Mouse (Mus musculus): Measurements from ENCODE around the gene Inhbc. TPM values are rescaled to one million over a fixed set of nuclear protein-coding genes. Genes with fewer than 3 reads are reported as not detected.
"Not testable (repeated sequence)": the region's sequence is repeated elsewhere in the genome, so short reads cannot be mapped to it uniquely, and the experiment has no call there.

Inhbc gene
- total RNA-seq, 2 experiments from 2014 or later = not detected

DNA sequence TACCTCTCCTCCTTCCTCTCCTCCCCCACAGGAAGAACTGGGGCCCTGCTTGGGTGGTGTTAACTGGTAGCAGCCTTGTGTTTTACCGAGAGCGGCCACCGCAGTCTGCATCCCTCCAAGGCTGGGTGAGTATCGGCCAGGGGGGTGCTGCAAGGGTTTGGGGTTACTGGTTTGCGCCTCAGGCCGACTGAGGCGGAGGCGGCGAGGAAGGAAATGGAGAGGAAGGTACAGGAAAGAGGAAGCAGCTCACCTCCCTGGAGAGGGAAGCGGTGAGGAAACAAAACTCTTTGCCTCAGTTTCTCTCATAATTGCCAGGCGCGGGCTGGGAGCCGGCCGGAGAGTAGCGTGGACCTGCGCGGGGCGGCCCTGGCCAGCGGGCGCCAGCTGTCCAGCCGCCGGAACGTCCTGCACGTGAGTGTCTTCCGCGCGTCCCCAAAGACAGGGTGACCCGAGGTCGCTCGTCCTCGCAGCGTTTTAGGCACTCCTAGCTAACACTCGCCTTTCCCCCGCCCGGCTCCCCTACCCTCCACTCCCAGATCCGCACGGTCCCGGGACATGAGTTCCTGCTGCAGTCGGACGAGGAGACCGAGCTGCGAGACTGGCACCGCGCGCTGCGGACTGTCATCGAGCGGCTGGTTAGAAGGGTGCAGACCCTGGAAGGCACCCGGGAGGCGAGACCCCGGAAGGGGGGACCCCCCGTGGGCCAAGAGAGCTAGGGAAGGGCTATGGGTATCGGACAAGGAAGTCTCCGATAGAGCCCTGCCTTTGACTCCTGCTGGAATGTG lies 44.0 kb downstream of the Inhbc start:
- DNase-seq = peak; percentile 29 to 58

DNA sequence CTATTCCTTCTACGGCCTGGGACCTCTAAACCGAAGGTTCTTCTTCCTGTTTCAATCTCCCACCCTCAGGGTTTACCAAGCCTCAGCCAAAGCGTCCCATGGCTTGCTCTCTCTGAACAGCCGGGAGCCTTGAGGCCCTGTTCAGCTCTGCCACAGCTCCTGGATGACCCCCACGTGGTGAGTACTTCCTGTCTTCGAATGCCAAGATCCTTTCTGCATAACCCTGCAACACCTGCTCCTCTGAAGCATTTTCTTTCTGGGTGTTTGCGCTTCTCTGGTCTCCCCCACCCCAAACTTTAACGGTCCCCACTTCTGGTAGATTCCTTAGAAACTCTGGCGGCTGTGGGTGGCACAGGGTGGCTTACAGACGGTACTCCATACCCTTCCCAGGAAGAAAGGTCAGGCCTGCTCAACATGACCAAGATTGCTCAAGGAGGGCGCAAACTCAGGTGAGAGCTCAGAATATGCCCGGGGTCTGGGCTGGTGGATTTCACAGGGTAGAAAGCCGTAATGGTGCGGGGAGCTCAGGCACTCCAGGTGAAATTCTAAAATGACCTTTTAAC lies 44.7 kb downstream of the Inhbc start:
- no peak for DNase-seq

DNA sequence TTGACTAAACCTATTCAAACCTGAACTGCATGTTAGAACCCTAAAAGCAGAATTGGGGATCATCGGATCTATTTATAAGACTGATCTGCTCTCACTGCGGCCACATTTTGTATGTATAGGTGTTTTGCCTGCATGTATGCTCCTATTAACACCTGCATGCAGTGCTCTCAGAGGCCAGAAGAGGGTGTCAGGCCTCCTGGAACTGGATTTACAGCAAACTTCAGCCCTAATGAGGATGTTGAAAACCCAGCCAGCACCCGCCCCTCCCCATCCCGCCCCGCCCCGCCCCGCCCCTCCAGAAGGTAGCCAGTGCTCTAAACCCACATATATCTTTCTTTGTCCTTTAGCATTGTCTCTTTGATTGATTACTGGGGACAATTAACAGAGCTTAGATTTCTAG lies 45.7 kb downstream of the Inhbc start:
- DNase-seq = peak in 1 of 2 experiments; percentile 60

DNA sequence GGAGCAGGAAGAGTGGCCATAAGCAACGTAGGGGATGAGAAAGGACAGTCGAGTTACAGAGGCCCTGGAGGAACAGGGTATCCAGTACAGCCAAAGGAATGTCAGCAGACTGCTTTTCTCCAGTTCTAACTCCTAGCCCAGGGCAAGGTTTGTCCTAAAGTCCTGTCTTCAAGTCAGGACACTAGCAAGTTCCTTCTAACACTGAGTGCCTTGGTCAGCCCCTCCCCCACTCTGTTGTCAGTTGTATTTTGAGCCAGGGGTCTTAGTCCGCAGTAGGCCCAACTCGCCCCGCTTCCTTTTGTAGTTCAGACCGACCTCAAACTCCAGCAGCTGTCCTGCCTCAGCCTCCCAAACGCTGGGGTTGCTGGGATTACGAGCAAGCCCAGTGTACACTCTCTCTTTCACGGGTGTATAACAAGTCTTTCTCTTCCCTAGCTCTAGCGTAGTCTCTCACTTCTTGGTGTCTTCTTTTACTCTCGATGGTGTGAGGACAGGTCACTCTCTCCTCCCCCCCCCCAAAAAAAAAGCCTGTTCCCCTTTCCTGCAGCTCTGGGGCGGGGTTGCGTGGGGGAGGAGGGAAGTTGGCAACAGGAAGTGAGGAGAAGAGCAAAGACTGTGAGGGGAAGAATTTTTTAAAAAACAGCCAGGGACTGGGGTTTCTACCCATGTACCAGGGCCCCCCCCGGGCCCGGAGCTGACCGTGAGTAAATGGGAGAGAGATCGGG lies 46.9 kb downstream of the Inhbc start:
- no peak for DNase-seq

DNA sequence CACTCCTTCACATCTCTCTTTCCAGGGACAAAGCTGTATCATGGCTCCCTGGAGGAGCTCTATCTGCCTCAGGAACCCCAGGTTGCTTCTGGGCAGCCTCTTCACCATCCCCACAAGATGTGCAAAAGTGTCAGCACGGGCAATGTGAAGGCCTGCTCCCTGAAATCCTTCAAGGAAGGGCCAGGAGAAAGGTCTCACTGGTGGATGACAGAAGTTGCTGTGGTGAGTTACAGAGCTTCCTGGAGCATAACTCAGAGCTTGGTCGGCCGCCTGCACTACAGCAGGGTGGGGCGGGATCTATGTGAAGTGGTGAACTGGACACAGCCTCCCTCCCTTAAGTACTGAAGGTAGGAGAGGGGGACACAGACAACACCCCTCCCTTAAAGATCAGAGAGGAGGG lies 47.6 kb downstream of the Inhbc start:
- no peak for DNase-seq

DNA sequence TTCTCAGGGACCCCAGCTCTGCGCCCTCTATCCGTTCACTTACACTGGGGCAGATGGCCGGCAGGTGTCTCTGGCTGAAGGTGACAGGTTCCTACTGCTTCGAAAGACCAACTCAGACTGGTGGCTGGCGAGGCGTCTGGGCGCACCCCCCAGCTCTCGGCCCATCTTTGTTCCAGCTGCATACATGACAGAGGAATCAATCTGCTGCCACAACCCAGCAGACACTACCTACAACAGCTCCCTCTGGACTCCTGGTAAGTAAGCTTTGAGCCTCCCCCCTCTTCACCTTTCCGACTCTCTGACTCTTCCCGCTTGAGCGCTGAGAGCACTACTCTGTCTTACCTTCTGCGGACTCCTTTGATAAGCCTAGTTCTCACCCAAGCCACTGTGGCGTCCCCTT lies 48.1 kb downstream of the Inhbc start:
- DNase-seq = no peak

DNA sequence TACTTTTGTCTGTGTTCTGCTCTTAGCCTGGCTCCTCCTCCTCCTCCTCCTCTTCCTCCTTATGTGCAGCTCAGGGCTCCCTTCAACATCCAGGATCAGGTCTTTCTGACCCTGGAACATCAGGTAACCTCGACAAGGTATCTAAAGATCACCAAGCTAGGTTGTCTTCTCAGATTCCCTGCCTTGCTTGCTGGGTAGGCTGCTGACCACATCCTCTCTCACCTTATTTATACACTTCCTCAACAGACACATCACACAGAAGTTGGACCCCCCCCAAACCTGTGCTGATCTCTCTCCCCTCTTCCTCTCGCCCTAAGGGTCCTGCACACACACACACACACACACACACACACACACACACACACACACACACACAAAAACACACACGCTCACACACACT lies 48.6 kb downstream of the Inhbc start, which contains the start of gene Arhgap9:
Arhgap9 (plus strand) TSS at position 344 of the 400 bp plus-strand sequence.
- DNase-seq = no peak

DNA sequence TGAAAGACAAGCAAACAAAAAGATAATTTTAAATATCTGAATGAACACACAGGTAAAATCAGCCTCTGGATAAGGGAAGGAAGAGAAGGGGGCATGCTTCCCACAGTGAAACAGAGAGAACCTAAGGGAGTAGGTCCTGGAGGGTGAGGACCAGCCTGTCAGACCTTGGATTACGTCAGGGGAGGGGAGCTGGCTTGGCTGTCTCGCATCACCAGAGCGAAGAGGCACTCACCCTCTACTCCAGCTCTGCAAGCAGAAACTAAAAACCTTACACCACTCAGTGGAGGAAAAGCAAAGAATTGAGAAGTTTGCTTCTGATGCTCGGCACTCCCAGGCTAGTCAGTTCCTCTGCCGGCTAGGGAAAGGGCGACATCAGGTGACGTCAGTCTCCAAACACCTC lies 50.3 kb downstream of the Inhbc start:
- DNase-seq = no peak

DNA sequence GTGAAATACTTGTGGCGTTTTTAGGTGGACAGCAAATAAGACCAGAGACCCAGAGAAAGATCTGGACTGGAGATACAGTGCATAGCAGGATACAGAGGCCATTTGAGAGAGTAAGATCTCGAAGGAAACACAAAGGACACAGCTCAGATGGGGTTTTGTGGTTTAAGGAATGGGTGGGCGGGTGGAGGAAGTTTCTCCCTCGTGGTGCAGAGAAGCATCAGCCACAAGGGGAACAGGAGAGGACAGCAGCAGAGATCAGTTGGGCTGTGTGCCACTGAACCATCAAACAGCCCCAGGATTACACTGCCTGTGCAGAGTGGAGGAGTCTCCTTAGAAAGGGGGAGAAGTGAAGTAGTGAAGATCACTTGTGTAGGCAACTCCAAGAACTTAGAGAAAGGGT lies 52.2 kb downstream of the Inhbc start:
- DNase-seq = no peak

DNA sequence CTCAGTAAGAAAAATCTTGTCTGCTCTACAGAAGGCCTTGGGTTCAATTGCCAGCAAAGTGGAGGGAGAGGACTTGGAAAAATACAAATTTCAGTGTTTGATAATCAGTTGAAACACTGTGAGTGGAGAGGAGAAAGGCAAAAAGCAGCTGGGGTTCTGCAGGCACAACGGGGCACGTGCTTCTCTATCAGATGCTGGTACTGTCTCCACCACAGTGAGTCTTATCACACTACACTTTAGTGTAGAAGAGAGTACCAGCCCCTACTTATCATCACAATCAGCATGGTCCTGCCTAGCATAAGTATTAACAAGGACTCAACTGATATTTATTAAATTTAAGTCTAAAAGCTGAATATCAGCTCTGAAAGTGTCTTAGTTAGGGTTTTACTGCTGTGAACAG lies 53.0 kb downstream of the Inhbc start:
- no peak for DNase-seq

DNA sequence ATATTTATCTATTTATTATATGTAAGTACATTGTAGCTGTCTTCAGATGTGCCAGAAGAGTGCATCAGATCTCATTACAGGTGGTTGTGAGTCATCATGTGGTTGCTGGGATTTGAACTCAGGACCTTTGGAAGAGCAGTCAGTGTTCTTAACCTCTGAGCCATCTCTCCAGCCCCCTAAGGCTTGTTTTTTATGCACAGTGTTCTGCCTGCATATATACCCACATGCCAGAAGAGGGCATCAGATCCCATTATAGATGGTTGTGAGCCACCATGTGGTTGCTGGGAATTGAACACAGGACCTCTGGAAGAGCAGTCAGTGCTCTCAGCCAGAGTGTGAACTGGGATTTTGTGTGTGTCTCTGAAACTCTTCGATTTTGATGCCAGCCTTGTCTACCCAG lies 55.3 kb downstream of the Inhbc start:
- not testable (repeated sequence) for DNase-seq

DNA sequence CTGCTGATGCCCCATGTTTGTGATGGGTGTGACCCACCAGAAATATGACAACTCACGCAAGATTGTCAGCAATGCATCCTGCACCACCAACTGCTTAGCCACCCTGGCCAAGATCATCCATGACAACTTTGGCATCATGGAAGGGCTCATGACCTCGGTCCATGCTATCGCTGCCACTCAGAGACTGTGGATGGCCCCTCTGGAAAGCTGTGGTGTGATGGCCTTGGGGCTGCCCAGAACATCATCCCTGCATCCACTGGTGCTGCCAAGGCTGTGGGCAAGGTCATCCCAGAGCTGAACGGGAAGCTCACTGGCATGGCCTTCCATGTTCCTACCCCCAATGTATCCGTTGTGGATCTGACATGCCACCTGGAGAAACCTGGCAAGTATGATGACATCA lies 56.7 kb downstream of the Inhbc start:
- not testable (repeated sequence) for DNase-seq

DNA sequence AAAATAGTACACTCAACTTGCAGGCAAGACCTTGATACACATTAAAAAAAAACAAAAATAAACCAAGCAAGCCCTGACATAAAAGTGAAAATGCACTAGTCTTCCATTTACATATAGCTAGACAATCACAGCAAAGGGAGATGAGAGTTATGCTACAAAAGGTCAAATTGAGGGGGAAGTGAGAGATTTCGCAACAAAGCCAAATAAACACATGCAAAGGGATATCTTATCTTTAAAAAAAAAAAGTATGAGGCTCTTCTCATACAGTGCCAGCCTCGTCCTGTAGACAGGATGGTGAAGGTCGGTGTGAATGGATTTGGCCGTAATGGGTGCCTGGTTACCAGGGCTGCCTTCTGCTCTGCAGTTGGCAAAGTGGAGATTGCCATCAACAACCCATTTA lies 57.4 kb downstream of the Inhbc start:
- no peak for DNase-seq

DNA sequence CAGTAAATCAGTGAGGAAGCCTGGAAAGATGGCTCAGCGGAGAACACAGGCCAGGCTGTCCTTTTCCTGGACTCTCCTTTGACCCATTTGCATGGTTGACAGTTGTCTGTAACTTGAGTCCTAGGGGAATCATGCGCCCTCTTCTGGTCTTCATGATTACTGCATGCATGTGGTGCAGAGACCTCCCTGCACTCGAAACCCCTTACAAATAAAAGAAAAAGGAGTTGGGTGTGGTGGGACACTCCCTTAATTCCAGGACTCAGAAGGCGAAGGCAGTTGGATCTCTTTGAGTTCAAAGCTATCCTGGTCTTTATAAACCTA lies 57.9 kb downstream of the Inhbc start:
- peak; percentile 73 to 81 for DNase-seq

DNA sequence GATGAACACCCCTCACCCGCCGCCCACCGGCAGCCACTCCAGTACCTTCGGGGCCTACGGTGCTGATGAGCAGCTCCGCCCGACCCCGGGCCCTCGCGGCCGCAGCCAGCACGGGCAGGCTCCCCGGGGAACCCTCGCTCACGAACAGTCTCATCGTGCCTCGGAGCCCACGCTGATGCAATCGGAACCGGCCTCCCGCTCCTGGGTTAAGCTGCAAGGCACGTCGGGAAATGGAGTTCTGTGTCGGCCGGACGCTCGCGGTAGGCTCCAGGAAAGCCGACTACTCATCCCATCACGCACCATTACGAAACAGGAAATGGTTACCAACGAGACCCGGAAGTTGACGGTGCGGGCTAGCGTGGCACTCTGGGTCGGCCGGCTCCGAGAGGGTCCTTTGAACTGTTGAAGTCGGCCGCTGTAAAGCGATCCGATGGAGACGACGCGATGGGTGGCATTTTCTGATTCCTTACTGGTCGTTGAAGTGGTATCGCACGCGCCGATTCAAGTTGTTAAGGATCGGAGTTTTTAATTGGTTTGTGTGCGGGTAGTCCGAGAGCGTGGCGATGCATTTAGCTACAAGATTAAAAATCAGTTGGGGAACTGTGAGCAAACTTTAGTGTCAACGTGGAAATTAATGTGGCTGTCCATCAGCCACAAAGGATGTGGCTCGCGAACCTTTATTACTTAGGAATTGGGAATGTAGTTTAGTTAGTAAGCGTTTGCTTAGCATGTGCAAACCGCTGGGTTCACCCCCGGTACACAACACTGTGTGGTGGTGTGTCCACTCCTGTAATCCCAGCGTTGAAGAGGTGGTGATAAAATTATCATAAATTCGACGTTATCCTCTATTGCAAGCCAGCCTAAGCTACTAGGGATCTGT lies 58.5 kb downstream of the Inhbc start, which contains the start of gene Mars:
Mars (minus strand) TSS at position 311 of the 880 bp plus-strand sequence.
- DNase-seq = peak; percentile 95 to 96

DNA sequence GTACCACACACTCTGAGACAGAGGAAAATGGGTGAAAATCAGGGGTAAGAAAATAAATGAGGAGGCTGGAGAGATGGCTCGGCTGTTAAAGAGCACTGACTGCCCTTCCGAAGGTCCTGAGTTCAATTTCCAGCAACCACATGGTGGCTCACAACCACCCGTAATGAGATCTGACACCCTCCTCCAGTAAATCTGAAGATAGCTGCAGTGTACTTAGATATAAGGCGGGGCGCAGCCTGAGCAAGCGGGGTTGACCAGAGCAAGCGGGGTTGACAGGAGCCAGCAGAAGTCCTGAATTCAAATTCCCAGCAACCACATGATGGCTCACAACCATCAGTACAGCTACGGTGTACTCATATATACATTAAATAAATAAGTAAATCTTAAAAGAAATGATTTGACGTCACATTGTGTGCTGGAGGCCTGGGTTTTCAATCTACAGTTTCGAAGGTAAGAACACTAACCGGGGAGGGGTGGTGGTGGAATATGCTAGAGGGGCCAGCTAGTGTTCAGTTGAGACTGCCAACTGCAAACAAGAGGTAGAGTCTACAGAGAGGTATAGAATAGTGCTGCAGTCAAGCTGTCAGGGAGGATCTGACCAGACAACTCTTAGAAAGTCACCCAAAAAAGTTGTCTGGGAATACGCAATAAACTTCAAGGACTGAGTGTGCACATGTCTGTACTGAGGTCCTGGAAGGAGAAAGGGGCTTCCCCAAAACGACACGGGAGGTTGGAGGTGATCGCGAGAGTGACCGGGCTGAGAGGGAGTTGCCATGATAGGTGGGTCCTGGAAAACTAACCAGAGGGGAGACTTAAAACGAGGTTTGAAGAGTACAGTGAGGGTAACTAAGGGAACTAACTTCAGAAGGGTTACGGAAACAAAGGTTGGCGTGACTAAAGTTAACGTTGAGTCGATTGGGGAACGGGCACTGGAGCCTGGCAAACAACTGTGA lies 59.4 kb downstream of the Inhbc start:
- DNase-seq = no peak

DNA sequence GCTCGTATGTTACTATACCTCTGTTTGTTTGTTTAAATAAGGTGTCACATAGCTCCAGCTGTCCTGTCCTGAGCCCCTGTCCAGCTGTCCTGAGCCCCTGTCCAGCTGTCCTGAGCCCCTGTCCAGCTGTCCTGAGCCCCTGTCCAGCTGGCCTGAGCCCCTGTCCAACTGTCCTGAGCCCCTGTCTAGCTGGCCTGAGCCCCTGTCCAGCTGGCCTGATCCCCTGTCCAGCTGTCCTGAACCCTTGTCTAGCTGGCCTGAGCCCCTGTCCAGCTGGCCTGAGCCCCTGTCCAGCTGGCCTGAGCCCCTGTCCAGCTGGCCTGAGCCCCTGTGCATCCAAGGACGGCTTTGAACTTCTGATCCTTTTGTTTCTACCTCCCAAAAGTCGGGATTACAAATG lies 61.1 kb downstream of the Inhbc start:
- not testable (repeated sequence) for DNase-seq
